Mouse (Mus musculus): ENCODE data around the gene Arrdc5. TPM values are rescaled to one million over a fixed set of nuclear protein-coding genes. Genes with fewer than 3 reads are reported as not detected.

Arrdc5 gene
- total and polyA plus RNA-seq, 2 experiments from 2014 or later = not detected

- Histone ChIP-seq H3K27ac (ENCODE audit: low read depth) (no peak overlapping the region), H3K9me3 (replicated peaks; ENCODE audit: control insufficient read depth, low read length) (no peaks in the 10 kb centered on the region), H3K9ac (replicated peaks; ENCODE audit: low read depth, low read length) (no peak overlapping the region), H3K27me3 (ENCODE audit: control insufficient read depth, insufficient read depth, low read length) (no peaks in the 10 kb centered on the region), H3K4me1 (ENCODE audit: control insufficient read depth, insufficient read depth) (peaks cover 39% of the 10 kb centered on the region), H3K36me3 (replicated peaks; ENCODE audit: control insufficient read depth, insufficient read depth, low read length) (no peaks in the 10 kb centered on the region), H3K4me3 (ENCODE audit: low read depth, low read length) (no peak overlapping the region), H3K4me2 (ENCODE audit: low read depth, low read length) (no peak overlapping the region)
- TF ChIP-seq CTCF (IDR thresholded peaks at IDR 0.05; ENCODE audit: low read depth) = no peak
- TF ChIP-seq EP300 (IDR thresholded peaks at IDR 0.05; ENCODE audit: low read depth) = no peak
- ATAC-seq (ENCODE audit: insufficient read depth, low read depth) = no peak
- DNase-seq (ENCODE audit: low spot score) = no peak
Observed at GRCm38 (mm10) chr17:56329267-56329666, 29.2 kb upstream of the Arrdc5 start.

- 2% methylated on average over 65 of the region's 67 CpGs for WGBS
- H3K4me3 ChIP-seq (ENCODE audit: low read depth, low read length) = peak overlapping the region; percentile 93
- DNase-seq (ENCODE audit: low spot score) = no peak
- peak; percentile 37 for ATAC-seq (ENCODE audit: insufficient read depth, low read depth)
- H3K4me2 ChIP-seq (ENCODE audit: low read depth, low read length) = peak overlapping the region; percentile 88
- H3K9ac ChIP-seq (replicated peaks; ENCODE audit: low read depth, low read length) = peak overlapping the region; percentile 94
- TF ChIP-seq CTCF (IDR thresholded peaks at IDR 0.05; ENCODE audit: low read depth) = no peak
- TF ChIP-seq EP300 (IDR thresholded peaks at IDR 0.05; ENCODE audit: low read depth) = no peak
- H3K36me3 ChIP-seq (replicated peaks; ENCODE audit: control insufficient read depth, insufficient read depth, low read length) = peaks cover 9% of the 10 kb centered on the region
- H3K27ac ChIP-seq (ENCODE audit: low read depth) = peak overlapping the region; percentile 99
- H3K9me3 ChIP-seq (replicated peaks; ENCODE audit: control insufficient read depth, low read length) = no peaks in the 10 kb centered on the region
- no peaks in the 10 kb centered on the region for H3K27me3 ChIP-seq (ENCODE audit: control insufficient read depth, insufficient read depth, low read length)
- H3K4me1 ChIP-seq (ENCODE audit: control insufficient read depth, insufficient read depth) = peaks cover 35% of the 10 kb centered on the region
Observed at GRCm38 (mm10) chr17:56326153-56327147, 26.4 kb upstream of the Arrdc5 start.

- H3K4me2 ChIP-seq (ENCODE audit: low read depth, low read length) = peak within 1 kb of the TSS; percentile 88
- H3K4me1 ChIP-seq (ENCODE audit: control insufficient read depth, insufficient read depth) = peaks cover 33% of the 10 kb centered on the region
- H3K9me3 ChIP-seq (replicated peaks; ENCODE audit: control insufficient read depth, low read length) = no peaks in the 10 kb centered on the region
- DNase-seq (ENCODE audit: low spot score) (peak; percentile 99), ATAC-seq (ENCODE audit: insufficient read depth, low read depth) (peak; percentile 97)
- H3K36me3 ChIP-seq (replicated peaks; ENCODE audit: control insufficient read depth, insufficient read depth, low read length) = peaks cover 15% of the 10 kb centered on the region
- no peaks in the 10 kb centered on the region for H3K27me3 ChIP-seq (ENCODE audit: control insufficient read depth, insufficient read depth, low read length)
- WGBS = under 1% methylated on average over 54 of the region's 57 CpGs
- peak within 1 kb of the TSS; percentile 93 for H3K4me3 ChIP-seq (ENCODE audit: low read depth, low read length)
- H3K9ac ChIP-seq (replicated peaks; ENCODE audit: low read depth, low read length) = peak within 1 kb of the TSS; percentile 94
- peak; percentile 1; the same call in 1 of the 2 replicates for TF ChIP-seq CTCF (IDR thresholded peaks at IDR 0.05; ENCODE audit: low read depth)
- no peak; the same call in 1 of the 2 replicates for TF ChIP-seq EP300 (IDR thresholded peaks at IDR 0.05; ENCODE audit: low read depth)
- H3K27ac ChIP-seq (ENCODE audit: low read depth) = peak within 1 kb of the TSS; percentile 99
Observed at GRCm38 (mm10) chr17:56325450-56326152, 25.5 kb upstream of the Arrdc5 start, which contains the start of gene Kdm4b. TSS of gene Kdm4b (plus strand) at chr17:56326062.

GRCm38 (mm10) chr17:56324419-56324818 is 24.3 kb upstream of the Arrdc5 start:
- DNase-seq (ENCODE audit: low spot score) (no peak), ATAC-seq (ENCODE audit: insufficient read depth, low read depth) (no peak)
- H3K4me2 ChIP-seq (ENCODE audit: low read depth, low read length) = no peak overlapping the region
- no peak overlapping the region for H3K4me3 ChIP-seq (ENCODE audit: low read depth, low read length)
- H3K9ac ChIP-seq (replicated peaks; ENCODE audit: low read depth, low read length) = no peak overlapping the region
- 76% methylated on average over 3 of the region's 3 CpGs for WGBS
- H3K9me3 ChIP-seq (replicated peaks; ENCODE audit: control insufficient read depth, low read length) = no peaks in the 10 kb centered on the region
- H3K4me1 ChIP-seq (ENCODE audit: control insufficient read depth, insufficient read depth) = peaks cover 24% of the 10 kb centered on the region
- H3K36me3 ChIP-seq (replicated peaks; ENCODE audit: control insufficient read depth, insufficient read depth, low read length) = peaks cover 25% of the 10 kb centered on the region
- H3K27ac ChIP-seq (ENCODE audit: low read depth) = no peak overlapping the region
- TF ChIP-seq EP300 (IDR thresholded peaks at IDR 0.05; ENCODE audit: low read depth) (no peak), CTCF (IDR thresholded peaks at IDR 0.05; ENCODE audit: low read depth) (no peak)
- no peaks in the 10 kb centered on the region for H3K27me3 ChIP-seq (ENCODE audit: control insufficient read depth, insufficient read depth, low read length)

GRCm38 (mm10) chr17:56309191-56309945 is 9.3 kb upstream of the Arrdc5 start:
- DNase-seq (ENCODE audit: low spot score) (no peak), ATAC-seq (ENCODE audit: insufficient read depth, low read depth) (no peak)
- no peaks in the 10 kb centered on the region for H3K9me3 ChIP-seq (replicated peaks; ENCODE audit: control insufficient read depth, low read length)
- no peak overlapping the region for H3K27ac ChIP-seq (ENCODE audit: low read depth)
- H3K9ac ChIP-seq (replicated peaks; ENCODE audit: low read depth, low read length) = no peak overlapping the region
- peaks cover 11% of the 10 kb centered on the region for H3K4me1 ChIP-seq (ENCODE audit: control insufficient read depth, insufficient read depth)
- H3K4me2 ChIP-seq (ENCODE audit: low read depth, low read length) = no peak overlapping the region
- H3K27me3 ChIP-seq (ENCODE audit: control insufficient read depth, insufficient read depth, low read length) = no peaks in the 10 kb centered on the region
- peaks cover 47% of the 10 kb centered on the region for H3K36me3 ChIP-seq (replicated peaks; ENCODE audit: control insufficient read depth, insufficient read depth, low read length)
- TF ChIP-seq EP300 (IDR thresholded peaks at IDR 0.05; ENCODE audit: low read depth) (no peak), CTCF (IDR thresholded peaks at IDR 0.05; ENCODE audit: low read depth) (no peak)
- WGBS = 82% methylated on average over 15 of the region's 15 CpGs
- no peak overlapping the region for H3K4me3 ChIP-seq (ENCODE audit: low read depth, low read length)
